Mouse (Mus musculus) gastrocnemius, postnatal 4 days (tissue): Measurements from ENCODE around the gene Tfb2m. TPM values are rescaled to one million over a fixed set of nuclear protein-coding genes. Genes with fewer than 3 reads are reported as not detected.

Source experiments
- DNase-seq, 2 experiments: peaks; one replicate each; pipeline ENCODE4 v3.0.0; 2021 to 2022; ENCODE audit warnings: low spot score in 2 of 2, mixed read lengths in 2 of 2
- total RNA-seq, 2 experiments: library from RNA; stranded (reverse); gene quantifications; 2 replicates each; pipeline ENCODE4 v1.2.3; 2021

The Tfb2m gene
- total RNA-seq, 2 experiments from 2014 or later = 16.1 to 19.5 TPM

DNA sequence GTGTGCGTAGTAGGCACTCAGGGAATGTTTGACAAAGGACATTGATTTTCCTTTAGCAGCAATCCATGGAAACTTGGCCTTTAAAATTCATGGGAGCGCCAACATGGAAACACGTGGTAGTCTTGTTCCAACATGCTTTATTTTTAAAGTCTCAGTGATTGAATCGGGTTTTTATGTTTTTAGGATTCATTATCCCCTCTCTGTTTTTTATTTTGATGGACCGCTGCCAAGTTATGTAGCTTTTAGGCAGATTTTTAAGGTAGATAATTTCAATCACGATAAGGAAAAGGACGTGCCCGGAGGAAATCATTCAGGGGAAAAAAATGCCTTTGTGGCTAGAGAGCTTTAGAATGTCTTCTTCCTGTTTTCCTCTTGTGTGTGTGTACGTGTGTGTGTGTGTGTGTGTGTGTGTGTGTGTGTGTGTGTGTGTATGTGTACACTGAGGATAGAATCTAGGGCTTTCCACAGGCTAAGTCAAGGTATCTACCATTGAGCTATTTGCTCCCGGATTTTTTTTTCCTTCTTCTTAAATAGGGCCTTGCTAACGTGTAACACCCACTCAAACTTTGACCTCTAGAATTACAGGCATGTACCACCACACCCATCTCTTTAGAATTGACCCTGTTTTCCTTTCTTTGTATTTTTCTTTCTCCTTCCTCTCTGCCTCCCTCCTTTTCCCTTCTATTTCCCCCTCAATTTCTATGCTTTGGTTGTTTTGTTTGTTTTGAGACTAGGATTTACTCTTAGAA is 13.6 kb upstream of the Tfb2m start:
- DNase-seq = no peak

DNA sequence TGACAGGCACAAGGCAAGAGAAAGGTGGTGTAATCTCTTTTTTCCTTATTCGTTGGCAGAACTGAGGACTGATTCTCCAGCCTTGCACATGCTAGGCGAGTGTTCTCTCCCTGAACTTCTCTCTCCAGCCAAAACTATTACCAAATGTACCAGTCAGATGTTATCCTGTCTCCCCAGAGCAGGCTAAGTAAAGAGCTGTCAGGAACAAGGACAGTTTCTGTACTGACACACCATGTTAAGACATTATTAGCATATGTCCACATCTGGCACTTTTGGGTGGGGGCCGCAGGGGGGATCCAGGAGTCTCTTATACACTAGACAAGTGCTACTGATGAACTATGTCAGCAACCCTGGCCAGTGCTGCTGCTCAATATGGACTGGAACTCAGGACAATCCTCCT is 10.9 kb upstream of the Tfb2m start:
- DNase-seq = no peak

GRCm38 (mm10) chr1:179553949-179554347 is 7.9 kb upstream of the Tfb2m start:
- no peak for DNase-seq

DNA sequence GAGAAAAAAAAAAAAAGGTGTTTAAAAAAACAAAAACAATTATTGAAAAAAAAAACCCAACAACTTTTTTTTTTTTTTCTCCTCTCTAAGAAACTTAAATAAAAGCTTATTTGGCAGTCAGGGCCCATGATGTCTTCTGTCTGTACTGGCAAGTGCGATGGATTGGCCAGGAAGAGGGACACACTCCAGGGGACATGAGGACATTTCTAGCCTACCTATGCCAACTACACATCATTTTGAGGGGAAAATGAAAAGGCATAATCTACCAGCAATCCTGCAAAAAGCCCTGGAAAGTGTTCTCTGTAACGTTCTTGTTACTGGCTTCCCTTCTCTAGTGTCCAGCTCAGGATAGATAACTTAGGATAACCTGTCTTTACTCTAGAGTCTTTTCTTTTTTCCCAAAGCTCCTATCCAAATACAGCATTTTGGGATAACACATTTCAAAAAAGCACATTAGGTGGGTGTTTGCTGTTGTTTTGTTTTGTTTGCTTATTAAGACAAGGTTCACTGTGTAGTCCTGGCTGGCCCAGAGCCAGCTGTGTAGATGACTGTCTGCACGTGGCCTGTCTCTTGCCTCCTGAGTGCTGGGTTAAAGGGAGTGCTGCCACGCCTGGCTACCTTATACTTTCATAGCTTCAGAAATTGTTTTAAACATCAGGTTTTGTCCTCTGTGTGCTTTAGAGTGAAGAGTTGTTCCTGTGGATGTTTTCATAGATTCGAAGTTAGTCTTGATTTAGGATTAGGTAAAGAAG is 7.3 kb upstream of the Tfb2m start:
- DNase-seq = no peak

GRCm38 (mm10) chr1:179552751-179553150 is 6.7 kb upstream of the Tfb2m start:
- no peak for DNase-seq

DNA sequence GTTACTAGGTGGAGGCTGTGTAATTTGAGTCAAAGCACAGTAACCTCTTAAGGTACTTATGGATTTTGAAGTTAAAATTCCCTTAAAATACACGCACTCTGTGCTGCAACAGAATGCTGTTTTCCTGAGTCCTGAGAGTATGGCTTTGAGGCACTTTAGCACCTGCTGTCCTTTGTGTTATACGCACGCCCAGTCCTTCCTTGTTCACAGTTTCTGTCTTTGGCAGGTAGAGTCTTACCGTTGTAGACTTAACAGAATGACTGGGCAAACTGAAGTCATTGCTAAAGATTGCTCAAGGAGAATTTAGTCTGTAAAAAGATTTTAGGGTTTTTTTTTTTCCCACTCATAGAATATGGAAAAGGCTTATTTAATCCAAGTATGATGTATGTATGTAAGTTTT is 5.9 kb upstream of the Tfb2m start:
- DNase-seq = no peak

GRCm38 (mm10) chr1:179551336-179551735 is 5.3 kb upstream of the Tfb2m start:
- DNase-seq = no peak

GRCm38 (mm10) chr1:179548996-179549752 is 3.1 kb upstream of the Tfb2m start:
- no peak for DNase-seq

DNA sequence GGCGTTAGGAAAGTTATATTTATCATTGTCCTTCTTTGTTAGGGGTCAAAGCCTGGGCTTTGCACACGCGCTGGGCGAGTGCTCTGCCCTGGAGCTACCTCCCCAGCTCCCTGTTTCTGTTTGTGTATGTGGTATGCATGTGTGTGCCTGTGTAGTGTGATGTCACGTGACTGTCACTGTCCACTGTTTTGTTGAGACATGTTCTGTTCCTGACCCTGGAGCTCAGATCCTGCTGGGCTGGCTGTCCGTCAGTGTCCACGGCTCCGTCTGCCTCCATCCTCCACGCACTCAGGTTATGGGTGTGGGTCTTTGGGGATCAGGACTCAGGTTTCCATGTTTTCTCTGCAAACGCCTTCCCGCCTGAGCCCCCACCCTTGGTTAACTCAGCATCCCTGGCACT is 2.2 kb upstream of the Tfb2m start:
- DNase-seq = no peak

DNA sequence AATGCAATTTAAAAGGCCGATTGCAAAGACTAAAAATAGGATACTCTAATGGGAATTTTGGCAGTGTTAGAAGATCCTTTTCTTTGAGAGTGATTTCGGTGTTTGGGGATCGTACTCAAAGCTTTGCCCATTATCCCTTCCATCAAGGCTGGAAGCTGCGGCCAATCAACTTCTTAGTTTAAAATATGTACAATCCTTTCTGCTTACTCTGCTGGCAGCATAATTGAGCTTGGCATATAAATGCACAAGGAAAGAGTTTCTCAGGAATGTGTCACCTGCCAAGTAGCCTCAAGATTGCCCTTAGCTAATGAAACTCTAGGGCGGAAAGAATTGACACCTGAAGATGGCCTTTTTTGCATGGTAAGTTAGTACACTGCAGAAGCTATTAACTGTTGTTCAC is 1.1 kb upstream of the Tfb2m start:
- DNase-seq = no peak

GRCm38 (mm10) chr1:179546551-179546917 is 467 bp upstream of the Tfb2m start:
- DNase-seq = peak in 1 of 2 experiments; percentile 37

- no peak for DNase-seq
Measured at GRCm38 (mm10) chr1:179541502-179541901, 4.6 kb downstream of the Tfb2m start.

DNA sequence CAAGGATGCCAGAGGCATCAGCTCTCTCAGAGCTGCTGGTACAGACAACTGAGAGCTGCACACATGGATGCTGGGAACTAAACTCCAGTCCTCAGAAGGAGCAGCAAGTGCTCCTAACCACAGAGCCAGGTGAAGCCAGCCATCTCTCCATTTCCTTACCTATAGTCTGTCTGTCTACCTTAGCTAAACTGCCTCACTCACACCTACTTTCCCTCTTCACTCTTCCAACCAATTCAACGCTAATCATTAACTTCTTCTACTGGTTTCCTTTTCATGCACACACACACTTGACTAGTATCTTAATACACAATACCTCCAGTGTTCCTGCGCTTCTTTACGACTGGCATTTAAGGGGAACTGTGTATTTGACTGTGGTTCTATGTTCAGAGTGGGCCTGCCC is 6.2 kb downstream of the Tfb2m start:
- no peak for DNase-seq

GRCm38 (mm10) chr1:179539054-179539453 is 7.0 kb downstream of the Tfb2m start:
- no peak for DNase-seq

DNA sequence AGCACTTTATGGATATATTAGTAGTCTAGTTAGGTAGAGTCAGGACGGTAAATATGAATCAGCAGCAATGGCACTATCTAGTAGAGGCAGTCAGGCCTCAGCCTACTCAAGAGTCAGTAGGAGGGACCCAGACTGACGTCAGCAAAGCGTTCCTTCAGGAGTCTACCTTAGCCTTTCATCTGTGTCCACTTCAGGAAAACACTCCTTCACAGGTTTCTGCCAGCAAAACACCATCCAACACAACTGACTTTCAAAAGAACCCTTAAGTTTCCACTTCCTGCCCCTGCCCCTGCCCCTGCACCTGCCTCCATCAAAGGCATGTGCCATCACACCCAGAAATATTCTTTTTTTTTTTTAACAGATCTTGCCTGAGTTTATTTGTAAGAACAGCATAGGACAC is 26.2 kb downstream of the Tfb2m start:
- DNase-seq = no peak

GRCm38 (mm10) chr1:179517713-179518465 is 28.2 kb downstream of the Tfb2m start, which contains the start of gene Smyd3:
Gene Smyd3, minus strand, starts transcription at chr1:179518041.
- peak; percentile 59 to 80 for DNase-seq

DNA sequence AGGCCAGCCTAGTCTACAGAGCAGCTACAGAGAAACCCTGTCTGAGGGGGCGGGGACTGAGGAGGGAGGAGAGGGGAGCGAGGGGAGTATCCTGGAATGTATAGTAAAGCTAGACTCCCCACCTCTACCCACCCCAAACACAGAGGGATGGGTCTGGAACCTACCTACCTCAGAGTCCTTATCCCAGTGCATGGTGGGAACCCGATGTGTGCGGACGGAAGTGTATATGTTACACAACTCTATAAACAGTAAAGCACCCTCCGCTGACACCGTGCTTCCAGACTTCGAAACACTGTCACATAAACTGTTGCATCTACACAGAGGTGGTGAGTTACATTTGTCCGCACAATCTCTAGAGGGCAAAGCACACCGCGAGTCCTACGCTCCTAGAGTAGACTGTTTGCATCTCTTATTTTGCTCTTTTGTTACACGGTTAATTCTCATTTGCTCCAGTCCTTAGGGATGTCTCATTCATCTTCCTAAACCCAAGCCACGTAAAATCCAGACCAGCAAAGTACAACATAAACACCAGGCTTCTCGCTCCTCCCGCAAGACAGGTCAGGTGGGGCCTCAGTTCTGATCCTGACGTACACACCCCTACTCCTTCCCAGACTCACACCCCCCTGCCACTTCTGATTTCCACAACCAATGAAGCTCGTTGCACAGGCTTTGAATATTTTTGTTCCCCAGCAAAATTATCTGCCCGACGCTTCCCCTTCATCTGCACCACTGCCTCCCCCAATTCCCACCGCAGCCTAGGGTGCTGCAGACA is 28.9 kb downstream of the Tfb2m start:
- no peak for DNase-seq

- DNase-seq = no peak
Measured at GRCm38 (mm10) chr1:179511895-179512294, 34.2 kb downstream of the Tfb2m start.

DNA sequence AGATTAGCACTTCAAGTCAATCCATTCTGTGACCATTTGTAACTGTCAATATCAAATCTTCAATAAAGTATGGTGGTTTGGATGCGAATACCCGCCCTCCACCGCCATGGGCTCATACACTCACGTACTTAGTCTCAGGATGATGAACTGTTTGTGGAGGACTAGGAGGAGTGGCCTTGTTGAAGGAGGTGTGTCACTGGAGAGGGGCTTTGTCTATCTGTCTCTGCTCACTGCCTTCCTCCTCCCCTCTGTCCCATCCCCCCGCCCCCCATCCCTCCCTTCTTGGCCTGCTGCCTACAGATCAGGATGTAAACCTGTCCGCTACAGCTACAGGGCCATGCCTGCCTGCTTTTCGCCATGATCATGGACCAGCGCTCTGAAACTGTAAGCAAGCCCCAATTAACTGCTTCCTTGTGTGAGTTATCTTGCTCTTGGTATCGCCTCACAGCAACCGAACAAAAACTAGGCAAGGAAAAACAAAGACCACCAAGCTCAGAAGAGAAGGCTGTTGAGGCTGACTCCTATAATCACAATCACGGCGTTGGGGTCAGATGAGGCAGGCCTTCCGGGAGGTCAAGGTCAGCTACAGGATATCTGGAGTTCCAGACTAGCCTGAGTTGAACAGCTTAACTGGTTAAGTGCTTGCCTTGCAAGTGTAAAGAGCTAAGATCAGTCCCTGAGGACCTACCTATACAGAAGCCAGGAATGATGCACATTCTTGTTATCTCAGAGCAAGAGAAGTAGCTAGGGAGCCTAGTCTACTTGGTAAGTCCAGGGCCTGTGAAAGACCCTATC is 35.3 kb downstream of the Tfb2m start:
- no peak for DNase-seq
